Mouse (Mus musculus) cerebellum, postnatal 14 days (tissue): ENCODE data around the gene Emc7.
"Not testable (repeated sequence)": the region's sequence is repeated elsewhere in the genome, so short reads cannot be mapped to it uniquely, and the experiment has no call there.

Experiments used
- DNase-seq, 2 experiments: peaks; one replicate each; pipeline ENCODE4 v3.0.0; 2021; ENCODE audit warnings: mixed read lengths in 2 of 2

Gene Emc7

DNA sequence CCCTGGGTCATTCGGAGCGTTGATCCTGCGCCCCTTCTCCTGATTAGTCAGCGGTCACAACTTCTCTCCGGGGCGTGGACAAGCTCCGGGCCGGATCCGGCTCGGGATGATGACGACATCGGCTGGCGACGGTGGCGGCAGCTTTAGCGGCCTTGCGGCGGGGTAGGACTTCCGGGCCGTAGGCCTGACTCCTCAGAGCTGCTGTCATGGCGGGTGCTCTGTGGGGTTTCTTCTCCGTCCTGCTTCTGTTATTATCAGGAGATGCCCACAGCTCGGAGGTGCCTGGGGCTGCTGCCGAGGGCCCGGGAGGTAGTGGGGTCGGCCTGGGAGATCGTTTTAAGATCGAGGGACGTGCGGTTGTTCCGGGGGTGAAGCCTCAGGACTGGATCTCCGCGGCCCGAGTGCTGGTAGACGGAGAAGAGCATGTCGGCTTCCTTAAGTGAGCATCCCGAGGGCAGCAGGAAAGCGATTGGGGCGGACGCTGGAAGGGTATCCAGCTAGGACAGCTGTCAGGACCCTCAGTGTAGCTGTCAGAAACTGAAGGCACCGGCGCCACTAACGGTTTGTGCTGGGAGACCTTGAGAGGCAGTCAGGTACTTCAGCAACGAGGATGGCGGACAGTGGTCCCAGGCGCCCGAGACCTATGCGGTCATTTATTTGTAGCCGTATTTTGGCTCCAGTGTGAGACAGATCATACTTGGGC lies at the start of gene Emc7:
Emc7 (plus strand) TSS at position 136 of the 703 bp plus-strand sequence.
- DNase-seq = peak; percentile 99

DNA sequence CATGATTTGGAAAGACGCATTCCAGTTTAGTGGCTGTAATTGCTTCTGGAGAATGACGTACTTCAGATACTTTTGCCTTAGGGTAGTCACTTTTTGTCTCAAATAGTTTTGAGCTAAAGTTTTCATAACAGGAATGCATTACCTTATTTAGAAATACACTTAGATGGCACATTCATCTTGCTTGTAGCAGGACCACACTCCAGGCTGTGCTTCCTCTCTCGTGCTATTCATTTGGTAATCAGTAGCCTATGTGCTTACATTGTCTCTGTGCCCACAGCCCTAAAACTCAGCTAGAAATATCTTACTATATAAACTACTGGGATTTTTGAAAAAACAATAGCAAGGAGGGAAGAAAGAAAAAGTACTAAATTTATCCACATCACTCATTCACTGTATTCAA lies 47.8 kb upstream of the Emc7 start:
- DNase-seq = no peak

DNA sequence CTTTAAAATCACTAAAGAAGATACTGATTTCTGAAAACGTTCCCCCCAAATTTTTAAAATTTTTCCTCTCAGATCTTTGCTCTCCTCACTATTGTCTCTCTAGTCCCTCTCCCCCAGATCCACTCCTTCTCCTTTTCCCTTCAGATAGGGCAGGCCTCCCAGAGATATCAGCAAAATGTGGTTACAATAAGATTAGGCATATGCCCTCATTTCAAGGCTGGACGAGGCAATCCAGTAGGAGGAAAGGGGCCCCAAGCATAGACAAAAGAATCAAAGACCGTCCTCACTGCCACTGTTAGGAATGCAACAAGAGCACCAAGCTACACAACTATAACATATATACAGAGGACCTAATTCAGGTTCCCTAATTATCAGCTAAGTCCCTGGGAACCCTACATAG lies 29.5 kb upstream of the Emc7 start:
- DNase-seq = no peak

DNA sequence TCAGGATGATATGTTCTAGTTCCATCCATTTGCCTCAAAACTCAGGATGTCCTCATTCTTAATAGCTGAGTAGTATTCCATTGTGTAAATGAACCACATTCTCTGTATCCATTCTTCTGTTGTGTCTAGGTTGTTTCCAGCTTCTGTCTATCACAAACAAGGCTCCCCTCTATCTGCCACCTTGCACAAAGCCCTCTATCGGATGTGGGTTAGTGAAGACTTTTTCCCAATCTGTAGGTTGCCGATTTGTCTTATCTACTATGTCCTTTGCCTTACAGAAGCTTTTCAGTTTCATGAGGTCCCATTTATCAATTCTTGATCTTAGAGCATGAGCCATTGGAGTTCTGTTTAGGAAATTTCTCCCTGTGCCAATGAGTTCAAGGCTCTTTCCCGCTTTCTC lies 26.3 kb upstream of the Emc7 start:
- not testable (repeated sequence) for DNase-seq

DNA sequence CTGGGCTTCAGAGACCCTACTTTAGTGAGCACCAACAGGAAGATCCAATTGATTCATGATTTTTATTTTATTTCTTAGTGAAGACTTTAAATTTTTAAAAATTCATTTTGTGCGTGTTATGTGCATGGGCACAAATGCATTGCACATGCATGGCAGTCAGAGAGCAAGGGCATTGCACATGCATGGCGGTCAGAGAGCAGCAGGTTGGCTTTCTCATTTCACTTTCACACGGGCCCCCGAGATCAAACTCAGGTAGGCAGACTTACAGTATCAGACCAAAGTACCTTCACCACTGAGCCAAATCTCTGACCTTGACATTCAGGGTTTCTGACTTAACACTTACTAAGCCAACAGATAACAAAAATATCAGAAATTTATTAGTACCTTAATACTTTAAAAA lies 25.1 kb upstream of the Emc7 start:
- no peak for DNase-seq

DNA sequence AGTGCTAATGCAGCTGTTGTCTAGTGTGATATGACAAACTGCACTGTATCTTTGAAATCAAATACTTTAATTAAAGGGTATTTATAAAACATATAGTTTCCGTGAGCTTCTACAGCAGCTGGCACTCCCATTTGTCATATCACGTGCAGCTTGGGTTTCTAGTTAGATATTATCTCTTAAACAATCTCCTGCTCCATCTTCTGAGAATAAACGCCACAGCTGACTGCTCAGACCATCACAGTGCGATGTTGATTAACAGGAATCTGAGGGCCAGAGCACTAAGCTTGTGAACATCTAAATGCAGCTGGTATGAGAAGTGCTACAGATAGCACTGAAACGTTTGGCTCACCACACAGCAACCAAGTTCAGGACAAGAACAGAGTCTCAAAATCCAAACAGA lies 24.4 kb upstream of the Emc7 start:
- no peak for DNase-seq

DNA sequence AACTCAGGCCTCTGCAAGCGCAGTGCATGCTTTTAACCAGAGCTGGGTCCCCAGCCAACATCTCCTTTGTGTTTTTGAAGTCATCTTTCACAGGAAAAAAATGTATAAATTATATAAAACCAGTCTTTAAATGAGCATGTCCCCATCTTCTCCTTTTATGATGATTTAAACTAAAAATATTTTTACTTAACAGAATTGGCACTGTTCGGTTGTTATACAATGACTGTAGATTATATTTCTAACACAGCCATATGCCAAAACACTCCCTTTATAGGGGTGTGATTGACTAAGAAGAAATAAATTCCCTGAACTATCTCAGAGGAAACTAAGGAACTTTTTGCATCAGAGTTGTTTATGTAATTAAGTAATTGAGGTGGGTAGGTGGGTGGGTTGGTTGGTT lies 22.3 kb upstream of the Emc7 start:
- DNase-seq = no peak

DNA sequence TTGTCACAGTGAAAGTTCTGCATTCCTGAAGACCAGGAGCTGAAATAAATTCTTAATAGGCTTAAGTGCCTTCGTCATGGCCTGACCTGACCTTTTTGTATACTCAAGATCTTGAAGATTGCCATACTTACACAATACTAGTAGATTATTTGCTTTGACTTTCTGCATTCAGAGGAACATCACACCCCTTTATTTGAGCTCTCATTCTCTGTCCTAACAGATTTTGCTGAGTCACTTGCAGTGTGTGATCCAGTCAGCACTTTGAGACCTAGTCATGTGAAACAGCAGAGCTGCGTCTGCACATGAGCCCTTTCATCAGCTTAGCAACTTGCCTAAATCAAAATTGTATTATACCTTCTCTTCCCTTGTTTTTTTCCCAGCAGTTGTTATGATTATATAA lies 21.4 kb upstream of the Emc7 start:
- no peak for DNase-seq

DNA sequence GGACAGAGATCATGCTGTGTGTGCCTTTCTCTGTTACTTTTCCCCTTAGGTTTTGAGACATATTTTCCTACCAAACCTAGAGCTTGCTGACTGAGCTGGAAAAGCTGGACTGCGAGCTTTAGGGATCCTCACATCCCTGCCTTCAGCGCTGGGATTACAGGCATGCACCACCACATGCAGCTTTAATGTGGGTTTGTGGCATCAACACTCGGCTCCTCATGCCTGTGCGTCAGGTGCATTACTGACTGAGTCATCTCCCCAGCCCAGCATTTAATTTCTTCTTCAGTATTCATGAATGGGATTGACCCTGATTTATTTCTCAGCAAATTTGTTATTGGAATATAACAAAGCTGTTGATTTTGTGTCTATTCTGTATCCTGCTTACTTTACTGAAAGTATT lies 18.5 kb upstream of the Emc7 start:
- DNase-seq = no peak

DNA sequence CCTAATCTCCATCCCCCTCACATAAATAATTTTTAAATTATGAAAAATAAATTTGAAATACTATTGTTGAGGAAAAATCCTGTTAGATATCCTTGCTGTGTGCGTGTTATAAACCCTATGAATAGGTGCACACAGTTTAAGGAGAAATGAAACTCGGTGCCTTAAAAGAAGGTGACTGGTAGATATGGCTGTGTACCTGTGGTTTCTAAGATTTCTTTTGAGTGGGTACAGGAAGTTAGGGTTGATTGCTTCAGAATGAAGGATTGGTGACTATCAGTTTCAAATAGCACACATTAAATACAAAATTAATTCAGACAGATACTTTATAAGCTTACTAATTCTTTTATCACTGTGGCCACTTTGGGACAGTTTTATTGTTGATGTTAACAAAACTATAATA lies 17.2 kb upstream of the Emc7 start:
- no peak for DNase-seq

DNA sequence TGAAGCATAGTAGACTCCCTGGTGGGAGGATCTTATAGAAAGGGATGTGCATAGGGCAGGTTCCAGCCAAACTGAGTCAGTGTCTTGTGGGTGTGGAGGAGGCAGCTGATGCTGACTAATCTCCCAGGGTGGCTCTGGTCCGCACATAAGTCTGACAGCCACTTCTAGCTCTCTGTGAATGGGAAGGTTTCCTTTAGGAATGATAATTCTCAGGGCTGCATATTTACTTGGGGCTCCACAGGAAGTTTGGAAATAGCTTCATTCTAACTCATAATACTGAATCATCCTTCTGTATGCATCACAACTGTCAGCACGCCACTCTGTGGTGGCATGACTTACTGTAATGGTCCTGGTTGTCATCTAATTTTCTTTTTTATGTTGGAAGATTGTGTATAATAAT lies 11.3 kb upstream of the Emc7 start:
- DNase-seq = no peak

DNA sequence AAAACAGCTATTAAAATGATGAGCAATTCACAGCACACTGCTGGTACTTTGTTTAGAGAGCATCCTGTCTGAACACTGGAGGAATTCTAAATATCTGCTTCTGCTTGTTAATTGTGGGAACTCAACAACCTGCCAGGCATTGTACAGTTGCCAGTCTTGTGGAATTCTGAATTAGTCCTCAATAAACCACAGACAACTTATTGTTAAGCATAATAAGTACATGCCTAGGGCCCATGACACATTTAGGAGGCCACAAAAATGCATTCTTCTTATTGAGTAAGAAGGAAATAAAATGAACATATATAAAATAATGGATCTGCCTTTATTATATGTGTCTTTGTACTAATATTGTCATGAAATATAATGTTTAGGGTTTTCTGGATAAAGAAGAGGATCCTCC lies 9.3 kb upstream of the Emc7 start:
- DNase-seq = no peak

DNA sequence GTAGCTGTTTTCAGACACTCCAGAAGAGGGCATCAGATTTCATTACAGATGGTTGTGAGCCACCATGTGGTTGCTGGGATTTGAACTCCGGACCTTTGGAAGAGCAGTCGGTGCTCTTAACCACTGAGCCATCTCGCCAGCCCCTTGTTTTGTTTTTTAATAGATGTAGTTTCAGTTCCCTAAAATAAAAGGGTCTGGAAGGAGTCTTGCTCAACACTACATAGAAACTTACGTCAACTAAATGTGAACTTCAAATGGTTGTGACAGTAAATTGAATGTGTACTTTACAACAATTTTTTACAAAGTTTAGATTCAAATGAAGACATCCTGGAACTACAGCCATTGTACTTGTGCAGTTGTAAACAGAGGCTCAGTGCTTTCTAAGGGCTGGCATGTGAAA lies 6.8 kb upstream of the Emc7 start:
- DNase-seq = not testable (repeated sequence)

DNA sequence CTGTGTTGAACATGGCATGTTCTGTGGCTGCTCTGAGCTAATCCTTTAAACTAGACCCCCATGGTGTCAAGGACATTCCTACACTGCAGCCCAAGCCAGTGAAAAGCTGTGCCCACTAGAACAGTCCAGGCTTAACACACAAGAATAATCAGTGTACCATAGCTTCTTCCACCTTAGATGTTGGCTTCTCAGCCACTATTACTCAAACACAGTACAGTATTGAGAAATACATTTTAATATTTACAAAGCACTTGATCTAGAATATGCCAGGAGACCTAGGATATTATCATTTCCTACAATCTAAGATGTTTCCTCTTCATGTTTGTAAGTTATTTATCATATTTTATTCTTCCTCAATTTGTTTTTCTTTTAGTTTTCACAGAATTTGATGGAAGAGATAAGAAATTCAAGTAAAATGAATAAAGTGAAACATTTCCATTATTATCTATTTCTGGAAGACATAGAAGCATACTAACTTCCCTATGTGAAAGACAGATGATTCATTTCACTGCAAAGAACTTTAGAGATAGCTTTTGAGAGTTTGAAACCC lies 6.2 kb upstream of the Emc7 start:
- DNase-seq = no peak

DNA sequence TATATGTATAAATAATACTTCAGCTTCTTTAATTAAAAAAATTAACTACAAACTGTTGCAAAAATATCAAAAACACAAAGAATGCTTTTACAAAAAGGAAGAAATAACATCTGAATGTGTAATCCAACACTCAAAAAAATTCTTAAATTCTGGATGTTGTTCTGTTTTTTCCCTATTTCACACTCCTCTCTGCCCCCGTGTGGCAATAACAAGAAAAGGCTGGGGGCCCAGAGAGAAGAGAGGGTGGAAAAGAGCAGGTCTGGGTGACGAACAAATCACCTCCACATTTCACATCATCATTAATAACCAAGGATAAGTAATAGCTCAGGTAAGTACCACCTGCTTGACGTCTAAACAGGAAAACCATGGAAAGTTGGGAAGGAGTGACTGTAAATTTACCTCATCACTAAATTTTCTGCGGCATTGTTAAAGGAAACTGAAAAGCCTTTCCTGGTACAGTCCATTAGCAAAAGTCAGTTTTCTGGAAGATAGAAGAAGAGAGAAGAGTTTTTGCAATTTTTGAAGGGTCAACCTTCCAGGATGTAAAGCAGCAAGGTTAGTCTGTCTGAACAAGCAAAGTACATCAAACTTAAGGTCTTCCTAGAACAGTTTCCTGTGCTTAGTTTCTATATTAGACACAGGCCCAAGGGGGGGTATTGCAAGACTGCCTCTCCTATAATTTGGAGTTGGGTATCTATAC lies 5.0 kb upstream of the Emc7 start:
- peak; percentile 35 to 55 for DNase-seq

DNA sequence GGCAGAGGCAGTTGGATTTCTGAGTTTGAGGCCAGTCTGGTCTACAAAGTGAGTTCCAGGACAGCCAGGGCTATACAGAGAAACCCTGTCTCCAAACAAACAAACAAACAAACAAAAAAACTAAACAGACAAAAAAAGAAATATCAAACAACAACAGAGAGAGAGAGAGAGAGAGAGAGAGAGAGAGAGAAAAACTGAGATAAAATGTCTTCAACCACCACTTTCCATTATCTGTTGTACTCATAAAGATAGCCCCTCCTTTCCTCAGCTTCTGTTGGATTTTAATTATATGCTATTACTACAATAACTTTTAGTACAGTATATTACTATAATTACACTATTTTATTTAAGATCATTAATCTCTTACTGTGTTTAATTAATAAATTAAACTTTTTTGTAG lies 2.3 kb upstream of the Emc7 start:
- not testable (repeated sequence) for DNase-seq

DNA sequence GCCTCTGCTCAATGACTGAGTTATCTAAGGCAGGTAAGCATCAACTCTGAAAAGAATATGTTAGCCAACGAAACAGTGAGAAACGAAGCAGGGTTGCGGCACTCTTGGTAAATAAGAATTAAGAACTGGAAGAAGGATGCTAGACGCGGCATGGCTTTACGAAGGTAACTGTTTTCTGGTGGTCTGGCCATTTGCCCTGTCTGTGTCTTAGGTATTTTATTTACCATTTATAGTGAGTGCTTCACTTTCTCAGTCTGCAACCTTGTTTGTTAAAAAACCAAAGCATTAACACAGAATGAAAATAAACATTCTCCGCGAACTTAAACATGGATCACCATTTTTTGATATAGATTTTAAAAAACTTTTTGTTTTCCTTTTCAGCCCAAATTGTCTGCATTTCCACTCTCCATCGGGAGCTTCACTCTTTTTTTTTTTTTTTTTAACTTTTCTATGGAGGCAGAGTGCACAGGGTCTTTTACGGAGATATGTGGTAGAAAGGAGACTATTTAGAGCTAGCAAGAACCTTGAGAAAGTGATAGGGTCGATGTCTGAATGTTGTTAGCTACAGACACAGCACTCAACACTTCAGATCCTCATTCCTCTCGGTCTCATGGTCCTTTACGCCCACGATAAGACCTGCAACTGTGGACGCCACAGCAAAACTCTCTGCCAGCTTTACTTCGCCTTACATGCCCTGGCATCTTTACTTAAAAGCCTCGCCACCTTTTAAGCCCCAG lies 504 bp upstream of the Emc7 start:
- DNase-seq = peak in 1 of 2 experiments; percentile 16

DNA sequence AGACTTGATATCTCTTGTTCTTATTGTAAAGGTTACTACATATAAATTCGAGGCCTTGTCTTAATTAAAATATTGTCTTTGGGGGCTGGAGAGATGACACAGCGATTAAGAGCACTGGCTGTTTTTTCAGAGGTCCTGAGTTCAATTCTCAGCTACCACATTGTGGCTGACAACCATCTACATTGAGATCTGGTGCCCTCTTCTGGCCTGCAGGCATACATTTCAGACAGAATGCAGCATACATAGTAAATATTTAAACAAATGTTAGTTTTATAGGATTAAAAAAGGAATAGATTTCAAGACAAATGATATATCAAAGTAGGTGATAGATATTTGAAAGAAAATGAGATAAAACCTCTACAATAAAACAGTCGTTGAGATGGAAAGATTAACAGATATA lies 5.8 kb downstream of the Emc7 start:
- no peak for DNase-seq

DNA sequence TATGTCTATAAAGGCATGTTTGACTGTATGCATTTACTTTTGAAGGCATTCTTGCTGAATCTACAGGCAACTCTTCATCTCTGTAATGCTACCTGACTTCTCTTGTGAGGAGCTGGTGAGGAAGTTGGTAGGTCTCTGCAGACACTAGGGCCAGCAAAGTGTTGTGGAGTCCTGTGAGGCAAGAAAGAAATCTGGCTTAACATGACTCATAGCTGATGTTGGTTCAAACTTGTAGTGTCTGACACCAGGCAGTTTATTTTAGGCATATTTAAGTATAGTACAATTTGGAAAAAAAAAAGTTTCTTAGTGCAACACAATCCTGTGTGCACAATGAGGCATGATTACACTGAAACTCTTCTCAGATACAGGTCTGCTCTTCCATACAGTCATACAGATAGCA lies 14.7 kb downstream of the Emc7 start:
- DNase-seq = no peak

DNA sequence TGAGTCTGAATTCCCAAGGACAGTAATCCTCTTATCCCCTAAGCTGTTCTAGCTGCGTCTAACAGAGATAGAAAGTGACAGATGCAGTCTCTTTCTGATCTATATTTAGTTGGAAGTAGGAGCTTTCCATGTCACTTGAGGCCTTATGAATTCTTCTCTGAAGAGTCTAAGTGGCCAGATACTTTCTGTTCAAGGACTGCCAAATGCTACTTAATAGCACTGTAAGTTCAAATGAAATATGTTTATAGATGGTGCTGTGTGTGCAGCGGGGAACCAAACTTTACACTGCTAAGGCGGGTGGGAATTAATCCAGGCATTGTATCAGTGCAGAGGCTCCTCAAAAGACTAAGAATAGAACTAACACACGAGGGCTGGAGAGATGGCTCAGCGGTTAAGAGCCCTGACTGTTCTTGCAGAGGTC lies 16.2 kb downstream of the Emc7 start:
- no peak for DNase-seq

DNA sequence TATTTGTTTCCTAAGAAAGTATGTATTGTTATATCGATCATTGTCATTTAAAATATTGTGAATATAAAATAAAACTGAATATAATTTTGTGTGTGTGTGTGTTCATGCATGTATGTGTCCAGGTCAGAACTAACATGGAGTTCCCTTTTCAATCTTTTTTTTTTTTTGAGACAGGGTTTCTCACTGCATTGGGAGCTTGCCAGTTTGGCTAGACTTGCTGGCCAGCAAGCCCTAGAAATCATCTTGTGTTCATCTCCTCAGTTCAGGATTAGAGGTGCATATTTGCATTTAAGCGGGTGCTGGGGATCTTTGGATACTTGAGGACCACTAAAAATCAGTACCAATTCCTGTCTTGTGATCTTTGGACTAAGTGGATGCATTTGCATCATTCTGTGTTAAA lies 17.3 kb downstream of the Emc7 start:
- peak; percentile 38 to 54 for DNase-seq

DNA sequence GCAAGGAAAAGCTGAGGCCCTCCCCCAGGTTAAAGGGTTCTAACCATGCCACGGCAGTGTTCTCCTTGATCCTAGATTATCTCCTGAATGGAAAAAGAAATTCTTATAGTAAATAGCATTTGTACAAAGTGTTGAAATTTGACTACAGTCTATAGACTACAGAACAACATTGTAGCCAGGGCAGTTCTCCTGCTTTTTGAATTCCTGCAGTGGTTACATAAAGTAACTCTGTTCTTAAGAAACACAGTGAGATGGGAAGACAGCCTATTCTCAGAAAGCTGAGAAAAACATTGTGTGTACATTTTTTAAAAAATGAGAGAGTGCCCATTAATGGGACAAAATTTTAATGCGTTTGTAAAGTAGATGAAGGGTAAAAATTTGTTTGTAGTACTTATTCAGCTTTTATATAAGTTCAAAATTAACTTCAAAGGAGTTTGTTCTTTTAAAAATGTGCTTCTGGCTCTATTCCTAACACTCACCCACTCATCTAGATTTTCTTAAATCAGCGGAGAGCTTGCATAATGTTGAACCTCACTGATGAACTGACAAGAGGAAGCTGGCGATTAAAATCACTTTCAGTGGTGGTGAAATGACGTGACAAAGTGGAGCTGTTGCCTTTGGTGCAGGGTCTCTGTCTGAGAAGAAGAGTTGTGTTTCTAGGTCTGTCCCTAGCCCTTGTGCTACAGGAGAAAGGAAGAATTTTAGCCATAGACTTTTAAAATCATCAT lies 20.4 kb downstream of the Emc7 start:
- no peak for DNase-seq

DNA sequence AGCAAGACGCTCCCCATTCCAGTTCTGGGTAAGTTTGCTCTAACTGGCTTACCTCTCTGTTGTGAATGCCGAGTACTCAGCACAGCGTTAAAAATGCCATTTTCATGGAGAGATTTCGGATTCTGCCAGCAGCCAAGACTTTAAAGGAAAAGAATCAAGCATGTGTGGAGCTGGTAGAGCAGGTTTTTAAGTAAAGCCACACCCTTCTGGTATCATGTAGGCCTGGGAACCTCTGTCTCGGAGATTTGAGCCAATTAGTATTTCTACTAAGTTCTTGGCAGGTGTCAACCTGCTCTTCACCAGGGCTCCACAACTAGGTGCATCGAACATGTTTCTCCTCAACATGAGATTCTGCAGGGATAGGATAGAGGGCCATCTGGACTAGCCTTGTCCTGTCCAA lies 21.8 kb downstream of the Emc7 start:
- DNase-seq = no peak
